Mouse (Mus musculus) layer of hippocampus, postnatal 14 days (tissue): ENCODE measurements around the gene Fam207a. TPM values are rescaled to one million over a fixed set of nuclear protein-coding genes. Genes with fewer than 3 reads are reported as not detected.

ENCODE experiments used
- DNase-seq, 2 experiments: peaks; one replicate each; pipeline ENCODE4 v3.0.0; 2021 to 2022; ENCODE audit warnings: low spot score in 2 of 2, mixed read lengths in 1 of 2
- total RNA-seq, 2 experiments: library from RNA; stranded (reverse); gene quantifications; 2 replicates each; pipeline ENCODE4 v1.2.3; 2021

The Fam207a gene
- total RNA-seq, 2 experiments from 2014 or later: 32.3 to 34.9 TPM

DNA sequence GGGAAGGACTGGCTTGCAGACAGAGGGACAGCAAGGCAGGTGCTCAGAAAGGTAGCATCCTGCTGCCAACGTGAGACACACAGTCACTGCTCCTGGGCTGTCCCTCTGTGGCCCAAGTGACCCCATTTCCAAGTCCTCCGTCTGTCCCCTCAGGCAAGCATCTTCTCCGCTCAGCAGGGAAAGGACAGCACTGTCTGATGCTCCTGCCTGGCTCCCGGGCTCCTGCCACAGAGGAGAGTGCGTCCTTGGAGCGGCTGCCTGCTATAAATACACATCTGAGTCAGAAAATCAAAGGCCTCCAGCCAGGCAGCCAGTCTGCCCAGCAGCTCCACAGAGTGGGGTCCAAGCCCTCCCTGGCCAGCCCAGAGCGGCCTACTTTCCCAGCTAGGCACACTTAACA lies 59.1 kb downstream of the Fam207a start:
- DNase-seq: no peak

DNA sequence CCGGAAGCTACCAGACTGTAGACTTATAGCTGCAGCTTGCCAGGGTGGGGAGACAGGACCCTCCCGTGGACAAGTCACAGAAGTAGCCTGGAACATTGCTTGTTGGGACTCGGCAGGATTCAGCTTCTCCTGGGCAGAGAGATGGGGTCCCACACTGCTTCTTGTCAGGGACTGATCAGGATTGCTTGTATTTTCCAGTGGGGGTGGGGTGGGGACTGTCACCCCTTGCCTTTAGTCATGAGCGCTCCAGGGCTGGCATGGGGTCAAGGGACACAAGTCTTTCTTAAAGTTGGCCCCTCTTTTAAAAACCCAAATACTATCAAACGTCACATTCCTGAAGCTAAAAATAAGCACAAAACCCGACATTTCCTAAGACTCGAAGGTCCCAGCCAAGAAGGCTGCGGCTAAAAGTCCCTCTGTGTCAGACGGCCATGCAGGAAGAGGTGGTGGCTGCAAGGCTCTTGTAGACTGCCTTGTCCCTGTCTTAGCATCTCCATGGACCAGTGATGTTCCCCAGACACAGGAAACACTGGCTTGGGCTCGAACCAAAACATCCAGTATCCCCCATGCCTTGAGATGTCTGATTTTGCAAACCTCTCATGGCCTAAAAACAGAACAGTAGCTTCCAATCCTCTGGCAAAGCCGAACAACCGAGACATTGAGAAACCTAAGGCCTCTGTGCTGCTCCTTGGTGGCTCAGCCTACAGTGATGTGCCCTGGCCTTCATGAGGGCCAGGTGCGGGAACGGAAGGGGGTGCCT lies 60.2 kb downstream of the Fam207a start:
- DNase-seq: no peak

DNA sequence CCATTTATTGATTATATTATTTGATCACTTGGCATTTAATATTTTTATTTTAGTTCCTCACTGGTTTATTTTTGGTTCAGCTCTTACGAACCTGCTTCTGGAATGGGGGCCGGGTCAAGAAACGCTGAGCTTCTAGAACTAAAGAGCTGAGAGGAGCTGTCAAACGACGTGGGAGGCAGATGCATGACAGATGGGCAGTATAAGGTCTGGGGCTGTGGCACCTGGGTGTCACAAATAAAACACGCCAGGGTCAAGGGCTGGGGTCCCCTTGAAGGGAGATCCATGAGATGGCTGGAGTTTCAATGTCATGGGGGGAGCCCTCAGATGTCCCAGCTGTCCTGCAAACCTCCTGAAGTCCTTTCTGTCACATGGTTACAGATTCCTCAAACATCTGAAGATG lies 60.8 kb downstream of the Fam207a start:
- no peak for DNase-seq

DNA sequence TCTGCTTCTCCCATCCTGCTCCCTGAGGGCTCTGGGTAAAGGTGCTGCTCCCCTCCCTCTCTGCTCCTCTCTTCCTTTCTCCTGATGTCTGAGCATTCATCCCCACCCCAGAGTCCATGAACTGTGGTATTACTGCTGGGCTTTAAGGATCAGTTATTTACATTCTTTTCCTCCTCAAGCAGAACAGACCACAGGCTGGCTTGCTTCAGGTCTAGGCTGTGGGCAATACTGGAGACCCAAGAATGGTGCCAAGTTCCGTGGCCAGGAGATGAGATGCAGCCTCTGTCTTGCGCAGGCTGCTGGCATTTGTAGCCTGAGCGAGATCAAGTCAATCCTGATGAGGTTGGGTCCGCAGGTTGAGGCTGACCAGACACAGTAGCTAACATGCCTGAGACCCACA lies 63.8 kb downstream of the Fam207a start:
- no peak for DNase-seq

DNA sequence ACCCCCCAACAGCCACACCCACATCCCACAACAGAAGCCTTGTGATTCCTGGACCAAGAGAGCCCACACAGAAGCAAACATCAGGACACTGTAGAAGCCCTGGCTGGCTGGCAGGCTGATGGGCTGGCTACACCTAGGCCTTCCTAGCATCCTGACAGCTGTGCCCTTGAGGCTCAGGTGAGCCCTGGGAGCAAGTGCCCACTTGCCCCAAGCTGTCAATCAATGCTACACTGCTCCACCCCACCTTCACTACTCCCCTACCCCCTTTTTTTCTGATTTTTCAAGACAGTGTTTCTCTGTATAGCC lies 65.5 kb downstream of the Fam207a start:
- no peak for DNase-seq

DNA sequence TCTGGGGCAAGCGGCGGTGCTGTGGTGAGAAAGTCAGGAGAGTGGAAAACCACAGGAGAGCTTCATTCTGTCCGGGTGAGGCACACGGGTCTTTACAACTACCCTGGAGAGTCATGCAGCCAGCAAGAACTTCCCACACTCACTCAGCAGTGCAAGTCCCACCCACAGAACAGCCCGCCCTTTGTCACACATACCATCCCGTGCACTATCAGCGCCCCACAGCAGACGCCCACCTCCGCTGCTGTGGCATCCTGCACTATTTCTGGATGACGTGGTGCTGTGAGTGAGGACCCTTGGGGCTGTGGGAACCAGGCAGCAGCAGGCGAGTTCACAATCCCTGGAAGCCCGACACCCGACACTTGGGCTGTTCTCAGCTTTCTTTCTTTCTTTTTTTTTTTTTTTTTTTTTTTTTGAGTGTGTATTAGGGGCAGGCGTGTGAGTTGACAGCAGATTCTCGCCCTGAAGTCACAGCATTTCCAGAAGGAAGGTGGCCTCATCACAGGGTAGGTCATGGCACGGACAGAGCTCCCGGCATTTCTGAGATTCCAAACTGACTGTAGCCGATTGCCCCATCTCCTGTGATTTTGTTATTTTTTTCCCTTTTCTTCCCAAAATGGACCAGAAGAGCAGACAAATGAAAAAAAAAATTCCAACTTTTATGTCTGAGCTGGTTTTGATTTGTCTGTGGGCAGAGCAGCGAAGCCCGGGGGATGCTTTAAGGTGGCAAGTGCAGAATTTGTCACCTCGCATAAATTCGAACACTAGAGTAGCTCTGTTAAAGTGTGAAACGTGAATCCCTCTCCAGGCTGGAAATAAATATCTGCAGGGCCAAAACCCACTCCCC lies 66.0 kb downstream of the Fam207a start:
- no peak for DNase-seq

DNA sequence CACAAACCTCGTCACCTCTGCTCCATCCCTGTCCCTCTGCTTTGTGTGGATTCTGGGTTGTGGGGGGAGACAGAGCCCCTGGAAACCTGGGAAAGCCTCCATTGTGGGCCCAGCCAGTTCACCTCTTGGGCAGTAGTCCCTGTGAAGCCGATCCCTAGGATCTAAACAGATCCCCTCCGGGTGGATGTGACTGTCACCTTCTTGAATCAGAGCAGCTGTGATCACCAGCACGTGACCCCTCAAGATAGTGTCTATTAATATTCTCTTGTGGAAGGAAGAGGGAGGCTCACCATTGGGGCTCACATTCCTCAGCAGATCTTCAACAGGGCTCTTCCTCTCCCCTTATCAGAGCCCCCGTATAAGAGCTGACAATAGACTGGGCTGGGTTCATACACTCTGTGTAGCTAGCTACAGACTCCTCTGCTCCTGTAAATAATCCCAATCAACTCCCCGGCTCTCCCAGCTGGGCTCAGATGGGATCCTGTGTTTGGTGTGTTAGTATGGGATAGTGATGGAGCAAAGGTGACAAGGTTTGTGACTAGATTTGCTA lies 66.8 kb downstream of the Fam207a start:
- DNase-seq: no peak

DNA sequence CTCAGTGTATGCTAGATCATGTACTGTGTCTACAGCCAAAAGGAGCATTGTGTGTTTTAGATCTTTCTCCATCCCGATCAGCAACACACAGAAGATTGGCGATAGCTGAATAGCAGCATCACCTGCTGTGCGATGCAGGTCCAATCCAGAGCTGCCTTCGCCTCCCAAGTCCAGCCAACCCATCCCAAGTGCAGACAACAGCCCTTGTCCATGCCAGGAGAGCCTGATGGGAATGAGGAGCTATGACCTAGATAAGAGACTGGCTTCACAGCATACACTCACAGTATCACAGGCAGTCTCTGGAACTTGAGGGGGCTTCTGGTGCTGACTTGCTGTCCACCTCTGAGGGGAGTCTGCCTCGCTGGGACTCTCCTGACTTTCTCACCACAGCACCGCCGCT lies 67.4 kb downstream of the Fam207a start:
- no peak for DNase-seq

DNA sequence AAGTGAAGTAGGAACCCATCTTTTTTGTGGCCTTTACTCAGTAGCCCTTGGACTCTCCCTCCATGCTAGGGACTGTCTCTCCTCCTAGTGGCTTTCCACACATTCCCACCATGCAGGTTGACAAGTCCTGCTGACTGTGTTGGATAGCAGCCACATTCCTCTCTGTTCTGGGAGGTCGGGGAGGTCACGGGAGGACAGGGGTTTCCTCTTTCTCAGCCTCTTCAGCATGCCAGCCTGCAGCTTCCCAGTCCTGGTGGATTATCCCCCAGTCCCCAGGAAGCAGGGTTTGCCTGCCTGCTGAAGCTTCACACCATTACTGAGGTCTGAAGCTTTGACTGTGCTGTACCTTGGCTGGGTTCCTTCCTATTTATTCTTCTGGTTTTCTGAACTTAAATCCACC lies 67.8 kb downstream of the Fam207a start:
- DNase-seq: no peak

DNA sequence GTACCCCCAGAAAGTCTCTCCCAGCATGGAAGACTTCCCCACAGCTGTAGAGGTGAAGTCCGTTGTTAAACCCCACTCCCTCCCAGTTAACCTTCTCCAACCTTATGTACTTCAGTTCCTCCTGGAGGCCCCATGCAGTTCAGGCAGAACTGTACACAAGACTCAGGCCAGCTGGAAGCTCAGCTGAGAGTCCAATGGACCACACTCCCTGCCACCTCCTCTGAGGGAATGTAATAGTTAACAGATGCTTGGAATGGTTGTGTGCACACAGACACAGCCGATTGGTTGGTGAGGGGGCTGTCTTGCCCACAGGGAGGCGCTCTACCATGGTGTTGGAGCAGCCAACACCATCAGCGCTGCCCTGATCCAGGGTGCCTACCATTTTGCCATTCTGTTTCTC lies 73.3 kb downstream of the Fam207a start:
- no peak for DNase-seq

DNA sequence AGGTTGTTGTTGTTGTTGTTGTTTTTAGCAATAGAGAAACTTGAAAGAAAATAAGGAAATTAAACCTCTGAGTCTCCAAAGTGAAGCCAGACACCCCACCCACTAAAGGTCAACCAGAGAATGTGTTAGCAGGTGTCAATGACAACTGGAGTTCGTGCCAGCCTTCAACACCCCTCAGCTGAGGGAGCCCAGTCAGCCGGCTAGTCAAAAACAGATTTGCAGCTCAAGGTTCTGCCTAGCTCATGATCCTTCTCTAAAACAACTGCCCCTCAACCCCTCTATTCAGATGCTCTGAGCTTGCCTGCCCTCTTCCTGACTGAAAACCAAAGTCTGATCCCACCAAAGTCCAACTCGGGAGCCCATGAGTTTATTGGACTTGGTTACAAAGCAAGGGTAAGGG lies 73.8 kb downstream of the Fam207a start:
- DNase-seq: no peak

DNA sequence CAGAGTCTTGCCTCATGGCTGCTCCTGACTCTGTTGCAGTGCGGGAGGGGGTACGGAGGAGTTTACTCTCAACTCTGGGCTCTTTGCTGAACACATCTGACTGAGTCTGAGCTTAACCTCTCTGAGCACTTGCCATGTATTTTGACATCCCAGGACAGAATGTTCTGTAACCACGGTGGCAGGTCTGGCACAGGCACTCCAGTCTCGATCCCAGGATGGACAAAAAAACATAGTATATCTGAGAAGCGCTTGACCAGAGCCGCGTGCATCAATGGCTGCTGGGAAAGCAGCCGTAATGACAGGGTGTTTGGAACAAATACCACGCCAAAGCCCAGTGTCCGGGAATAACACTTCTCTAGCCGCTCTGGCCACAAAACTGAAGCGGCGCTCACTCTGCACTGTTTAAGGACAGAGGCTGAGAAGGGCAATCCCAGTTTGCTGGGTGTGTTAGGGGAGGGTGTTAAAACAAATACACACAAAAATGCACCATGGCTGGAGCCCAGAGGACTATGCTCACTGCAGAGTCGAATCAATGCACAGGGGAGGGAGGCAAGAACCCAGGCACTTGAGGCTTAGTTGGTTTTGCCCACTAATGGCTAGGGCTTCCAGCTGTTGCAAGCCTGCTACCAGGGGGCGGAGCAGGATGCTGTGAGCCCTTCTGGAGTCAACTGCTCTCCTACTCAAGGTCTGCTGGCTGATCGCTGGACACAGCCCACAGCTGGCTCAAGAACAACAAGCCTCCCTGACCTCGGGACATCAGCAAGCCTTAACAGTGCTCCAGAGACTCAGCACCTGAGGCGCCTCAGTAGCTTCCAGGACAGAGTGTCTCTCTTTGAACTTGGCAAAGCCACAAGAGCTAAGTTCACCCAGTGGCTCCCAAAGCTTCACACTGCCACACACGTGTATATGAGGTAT lies 74.5 kb downstream of the Fam207a start:
- no peak for DNase-seq

DNA sequence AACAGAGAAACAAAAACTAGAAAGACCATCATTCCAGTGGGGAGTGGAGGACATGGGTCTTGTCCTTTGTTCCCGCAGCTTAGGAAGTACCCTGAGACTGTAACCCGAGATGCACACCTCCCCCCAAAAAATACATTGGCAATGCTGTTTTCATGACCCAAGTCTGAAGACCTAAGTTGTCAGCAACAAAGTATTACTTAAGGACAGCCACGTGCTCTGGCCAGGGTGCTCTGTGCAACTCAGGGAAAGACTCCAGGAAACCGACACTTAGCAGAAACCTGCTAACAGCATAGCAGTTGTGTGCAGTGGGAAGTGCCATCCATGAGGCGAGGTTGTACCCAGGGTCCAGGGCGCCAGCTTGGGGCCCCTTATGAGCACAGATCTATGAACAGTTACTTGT lies 75.3 kb downstream of the Fam207a start:
- DNase-seq: no peak

DNA sequence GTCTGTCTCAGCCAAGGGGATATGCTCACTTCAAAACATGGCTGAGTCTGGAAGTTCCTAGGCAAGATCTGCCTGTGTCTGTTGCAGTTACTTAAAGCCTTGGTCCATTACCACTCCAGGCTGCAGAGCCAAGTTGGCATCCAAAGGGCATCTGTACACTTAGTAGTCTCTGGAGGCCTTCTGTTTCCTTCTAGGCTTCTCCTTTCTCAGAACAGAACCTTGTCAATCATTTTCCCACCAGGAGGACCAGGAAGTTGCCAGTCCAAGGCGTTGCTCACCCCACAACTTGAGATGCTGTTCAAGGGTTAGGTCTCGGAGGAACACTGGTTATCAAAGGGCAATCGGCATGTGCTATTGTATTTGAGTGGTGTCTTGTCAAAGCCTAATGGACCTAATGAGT lies 76.6 kb downstream of the Fam207a start:
- no peak for DNase-seq

DNA sequence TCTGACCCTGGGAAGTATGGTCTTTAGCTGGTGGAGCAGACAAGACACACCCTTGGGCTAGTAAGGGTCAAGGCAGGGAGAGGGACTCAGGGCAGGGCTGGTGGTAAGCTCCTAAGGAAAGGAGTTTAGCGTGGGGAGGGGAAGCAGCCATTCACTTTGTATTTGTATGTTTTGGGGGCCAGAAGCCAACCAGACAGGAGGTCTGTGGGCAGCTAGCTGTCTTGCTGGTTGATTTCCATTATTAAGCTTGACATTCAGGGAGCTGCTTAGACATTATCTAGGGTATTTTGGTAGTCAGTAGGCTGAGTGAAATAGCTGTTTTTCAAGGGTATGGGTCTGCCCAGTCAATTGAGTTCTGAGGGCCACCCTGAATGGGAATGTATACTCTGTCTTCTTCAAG lies 77.6 kb downstream of the Fam207a start:
- DNase-seq: no peak

Other genes starting within 250 kb of the Fam207a start
- 100 to 1,000 TPM in 1 of 2 experiments, 10 to 100 TPM in 1; 94.7 to 110 TPM for gene Adarb1, start 97.5 kb downstream of the Fam207a start, total RNA-seq
- 1 to 10 TPM; 2.2 to 3.1 TPM for gene Itgb2, start 14.5 kb upstream of the Fam207a start, total RNA-seq
- gene Pttg1ip, start 65.9 kb upstream of the Fam207a start, total RNA-seq: 10 to 100 TPM; 77.4 to 79.9 TPM
- 100 to 1,000 TPM; 116 to 134 TPM for gene Sumo3, start 90.3 kb upstream of the Fam207a start, total RNA-seq
- 10 to 100 TPM; 12.6 to 19.9 TPM for gene Gm49325, start 90.4 kb upstream of the Fam207a start, total RNA-seq
- 10 to 100 TPM; 63.9 to 69.0 TPM for gene Ube2g2, start 106.5 kb upstream of the Fam207a start, total RNA-seq
- gene Tspear, start 170.8 kb upstream of the Fam207a start, total RNA-seq: under 1 TPM in 1 of 2 experiments, not detected in 1; 0.14 TPM
- not detected for gene Gm19402, start 175.0 kb upstream of the Fam207a start, total RNA-seq
- not detected for gene Gm9508, start 181.4 kb upstream of the Fam207a start, total RNA-seq
- gene Gm10272, start 190.8 kb upstream of the Fam207a start, total RNA-seq: not detected
- gene Gm10024, start 195.7 kb upstream of the Fam207a start, total RNA-seq: not detected
- gene Gm10142, start 200.0 kb upstream of the Fam207a start, total RNA-seq: not detected
- gene Krtap12-1, start 204.8 kb upstream of the Fam207a start, total RNA-seq: not detected
- not detected for gene Gm10100, start 210.7 kb upstream of the Fam207a start, total RNA-seq
- not detected for gene Gm18596, start 226.9 kb upstream of the Fam207a start, total RNA-seq
- gene Gm9736, start 235.6 kb upstream of the Fam207a start, total RNA-seq: not detected
- gene Gm3233, start 243.9 kb upstream of the Fam207a start, total RNA-seq: not detected